ENCODE assay signal across 26 mouse cellular contexts in genomic region chr2:58543252-58543651, GRCm38 (mm10). TPM values are rescaled to one million over a fixed set of nuclear protein-coding genes. Genes with fewer than 3 reads are reported as not detected.
"Had no signal": no experiment of that assay in that cellular context is flagged by ENCODE, and none has a peak within 500 bp of the region (broad histone marks: within the 10 kb centered on the region; RNA-seq: fewer than 3 reads in every experiment).

No protein-coding gene starts in this region.

- H3K27ac ChIP-seq: embryonic facial prominence, embryonic 10.5 days; embryonic facial prominence, embryonic 12.5 days; embryonic facial prominence, embryonic 13.5 days; embryonic facial prominence, embryonic 15.5 days; forebrain, embryonic 10.5 days; forebrain, embryonic 12.5 days; forebrain, embryonic 13.5 days; forebrain, embryonic 15.5 days; heart, adult 2 months had no signal

- H3K4me1 ChIP-seq: forebrain, embryonic 13.5 days had no signal

- H3K4me3 ChIP-seq: embryonic facial prominence, embryonic 10.5 days; embryonic facial prominence, embryonic 12.5 days; embryonic facial prominence, embryonic 13.5 days; embryonic facial prominence, embryonic 15.5 days; erythroblast, embryonic 14.5 days; forebrain, embryonic 10.5 days; forebrain, embryonic 12.5 days; forebrain, embryonic 13.5 days; forebrain, embryonic 15.5 days; gastrocnemius, adult 2 months; heart, adult 2 months had no signal

- H3K27me3 ChIP-seq: embryonic facial prominence, embryonic 12.5 days; embryonic facial prominence, embryonic 13.5 days; embryonic facial prominence, embryonic 15.5 days; forebrain, embryonic 12.5 days; forebrain, embryonic 13.5 days; forebrain, embryonic 15.5 days had no signal

- H3K36me3 ChIP-seq: embryonic facial prominence, embryonic 10.5 days; embryonic facial prominence, embryonic 12.5 days; embryonic facial prominence, embryonic 13.5 days; embryonic facial prominence, embryonic 15.5 days; forebrain, embryonic 12.5 days; forebrain, embryonic 15.5 days had no signal

- DNase-seq: cerebellum, adult 8-10 months; cerebellum, adult 9-10 months; cerebellum, adult 9-11 months; cerebellum, postnatal 10 days; cerebellum, postnatal 14 days; cerebellum, postnatal 25 days; cerebellum, postnatal 36 days; embryo, embryonic 11 days; forebrain, postnatal 0 days; gastrocnemius, adult 2 months; gastrocnemius, postnatal 10 days; gastrocnemius, postnatal 14 days; gastrocnemius, postnatal 25 days; gastrocnemius, postnatal 36 days; heart, adult 11 months; heart, adult 18-20 months; heart, adult 2 months had no signal

- H3K9ac ChIP-seq: embryonic facial prominence, embryonic 12.5 days; embryonic facial prominence, embryonic 13.5 days; embryonic facial prominence, embryonic 15.5 days; forebrain, embryonic 12.5 days; forebrain, embryonic 13.5 days; forebrain, embryonic 15.5 days; forebrain, postnatal 0 days had no signal

RNA-seq across cellular contexts. Expression of gene Acvr1, which starts 23.7 kb away (rescaled TPM):
- polyA plus RNA-seq: erythroblast, embryonic 14.5 days had no signal

RNA-seq across cellular contexts. Expression of gene Upp2, which starts 23.8 kb away (rescaled TPM):
- polyA plus RNA-seq: erythroblast, embryonic 14.5 days had no signal
